Mouse (Mus musculus) neural tube, embryonic 14.5 days (tissue): ENCODE measurements around the gene Ppm1g. TPM values are rescaled to one million over a fixed set of nuclear protein-coding genes. Genes with fewer than 3 reads are reported as not detected.

Source experiments
- ATAC-seq: fragments of 200-750 bp; cut with Nextera tagmentation; 2 replicates; pipeline ENCODE4 v1.8.0; 2017; ENCODE audit warnings: low read depth, mild to moderate bottlenecking, moderate TSS enrichment, moderate library complexity
- H3K27ac ChIP-seq: fragments of 300-500 bp; sonication (generic); 2 replicates; pipeline ENCODE4 v1.5.1; 2014; ENCODE audit warnings: low read depth, mild to moderate bottlenecking, control low read depth, low read length, moderate library complexity, mixed read lengths
- H3K27me3 ChIP-seq: fragments of 300-500 bp; sonication (generic); 2 replicates; pipeline ENCODE4 v1.6.1; 2014; ENCODE audit warnings: low read length; ENCODE audit not compliant: control insufficient read depth, insufficient read depth
- H3K36me3 ChIP-seq: fragments of 300-500 bp; sonication (generic); 2 replicates; pipeline ENCODE4 v1.6.1; 2014; ENCODE audit warnings: low read length, mixed read lengths; ENCODE audit not compliant: control insufficient read depth, insufficient read depth
- H3K4me1 ChIP-seq: fragments of 300-500 bp; sonication (generic); 2 replicates; pipeline ENCODE4 v1.6.1; 2014; ENCODE audit warnings: low read length; ENCODE audit not compliant: control insufficient read depth, insufficient read depth
- H3K4me2 ChIP-seq: fragments of 300-500 bp; sonication (generic); 2 replicates; pipeline ENCODE4 v1.6.1; 2014; ENCODE audit warnings: mild to moderate bottlenecking, low read depth, low read length, control low read depth
- H3K4me3 ChIP-seq: fragments of 300-500 bp; sonication (generic); 2 replicates; pipeline ENCODE4 v1.5.1; 2014; ENCODE audit warnings: low read depth, low read length, control low read depth, mixed read lengths
- H3K9ac ChIP-seq: fragments of 300-500 bp; sonication (generic); replicated peaks from 2 replicates; pipeline ENCODE4 v1.6.1; 2014; ENCODE audit warnings: low read depth, mild to moderate bottlenecking, control low read depth, low read length, mixed read lengths
- H3K9me3 ChIP-seq: fragments of 300-500 bp; sonication (generic); 2 replicates; pipeline ENCODE4 v1.6.1; 2016; ENCODE audit warnings: low read length; ENCODE audit not compliant: control insufficient read depth
- WGBS: fragments of 180-500 bp; shearing (Covaris S2); extraction: QIAGEN DNeasy Blood & Tissue Kit; methylation state at CpG from one replicate; pipeline ENCODE4 v1.1.7; 2014; 5-methylcytosine and 5-hydroxymethylcytosine counted together
- polyA plus RNA-seq: library from polyadenylated mRNA; unstranded; fragments of >200 nt; fragmentation: Nextera tagmentation; extraction: Ambion mirVana; gene quantifications from 2 replicates; pipeline ENCODE4 v1.2.1, GENCODE M21; 2014

Gene Ppm1g
- polyA plus RNA-seq, result 155 and 159 TPM in 2 replicates

GRCm38 (mm10) chr5:31220448-31221303 lies at the start of gene Ppm1g:
Ppm1g (minus strand) TSS chr5:31220687.
- Histone ChIP-seq H3K4me3 (peak within 1 kb of the TSS; percentile 85), H3K9ac (peak within 1 kb of the TSS; percentile 88), H3K36me3 (no peaks in the 10 kb centered on the region), H3K9me3 (no peaks in the 10 kb centered on the region), H3K27ac (peak within 1 kb of the TSS; percentile 92), H3K4me1 (peaks cover 7% of the 10 kb centered on the region; the same call in 1 of the 2 replicates), H3K27me3 (no peaks in the 10 kb centered on the region), H3K4me2 (peak within 1 kb of the TSS; percentile 42)
- WGBS, result under 1% methylated on average over 62 of the region's 70 CpGs
- ATAC-seq, result peak; percentile 94

- H3K4me1 ChIP-seq, result no peaks in the 10 kb centered on the region
- H3K36me3 ChIP-seq, result peaks cover 55% of the 10 kb centered on the region
- H3K9ac ChIP-seq, result no peak overlapping the region
- H3K27ac ChIP-seq, result no peak overlapping the region
- no peak overlapping the region for H3K4me2 ChIP-seq
- WGBS, result 71% methylated on average over 6 of the region's 6 CpGs
- no peak for ATAC-seq
- H3K4me3 ChIP-seq, result no peak overlapping the region
- no peaks in the 10 kb centered on the region for H3K9me3 ChIP-seq
- H3K27me3 ChIP-seq, result no peaks in the 10 kb centered on the region
These were observed 47.2 kb upstream of the Ppm1g start for GRCm38 (mm10) chr5:31267686-31268085.

- ATAC-seq, result no peak
- no peak overlapping the region for H3K9ac ChIP-seq
- H3K4me2 ChIP-seq, result no peak overlapping the region
- no peaks in the 10 kb centered on the region for H3K9me3 ChIP-seq
- no peaks in the 10 kb centered on the region for H3K27me3 ChIP-seq
- H3K36me3 ChIP-seq, result peaks cover 49% of the 10 kb centered on the region
- H3K4me1 ChIP-seq, result no peaks in the 10 kb centered on the region
- H3K27ac ChIP-seq, result no peak overlapping the region
- no peak overlapping the region for H3K4me3 ChIP-seq
- 96% methylated on average over 7 of the region's 7 CpGs for whole genome bisulfite sequencing
These were observed 45.6 kb upstream of the Ppm1g start for GRCm38 (mm10) chr5:31266101-31266500.

GRCm38 (mm10) chr5:31257616-31258015 lies 37.1 kb upstream of the Ppm1g start:
- ATAC-seq, result no peak
- Histone ChIP-seq H3K27ac (no peak overlapping the region), H3K36me3 (peaks cover 45% of the 10 kb centered on the region), H3K27me3 (no peaks in the 10 kb centered on the region), H3K9me3 (no peaks in the 10 kb centered on the region), H3K9ac (no peak overlapping the region), H3K4me1 (no peaks in the 10 kb centered on the region), H3K4me3 (no peak overlapping the region), H3K4me2 (no peak overlapping the region)
- 83% methylated on average over 11 of the region's 11 CpGs for WGBS

GRCm38 (mm10) chr5:31255971-31256370 lies 35.5 kb upstream of the Ppm1g start:
- no peaks in the 10 kb centered on the region for H3K27me3 ChIP-seq
- H3K9ac ChIP-seq, result no peak overlapping the region
- no peak overlapping the region for H3K27ac ChIP-seq
- H3K36me3 ChIP-seq, result peaks cover 51% of the 10 kb centered on the region
- H3K4me1 ChIP-seq, result 0 out of 2 replicates have a peak, but pooled peaks cover 3% of the 10 kb centered on the region
- H3K4me2 ChIP-seq, result no peak overlapping the region
- no peaks in the 10 kb centered on the region for H3K9me3 ChIP-seq
- ATAC-seq, result no peak
- WGBS, result 75% methylated on average over 2 of the region's 2 CpGs
- H3K4me3 ChIP-seq, result no peak overlapping the region

- 97% methylated on average over 2 of the region's 2 CpGs for WGBS
- Histone ChIP-seq H3K27me3 (no peaks in the 10 kb centered on the region), H3K4me1 (0 out of 2 replicates have a peak, but pooled peaks cover 3% of the 10 kb centered on the region), H3K27ac (no peak overlapping the region), H3K9me3 (no peaks in the 10 kb centered on the region), H3K4me3 (no peak overlapping the region), H3K36me3 (peaks cover 51% of the 10 kb centered on the region), H3K4me2 (no peak overlapping the region), H3K9ac (no peak overlapping the region)
- no peak for ATAC-seq
These were observed 34.9 kb upstream of the Ppm1g start for GRCm38 (mm10) chr5:31255381-31255780.

- peaks cover 51% of the 10 kb centered on the region for H3K36me3 ChIP-seq
- WGBS, result 87% methylated on average over 8 of the region's 8 CpGs
- no peaks in the 10 kb centered on the region for H3K9me3 ChIP-seq
- no peak overlapping the region for H3K9ac ChIP-seq
- H3K27me3 ChIP-seq, result no peaks in the 10 kb centered on the region
- 0 out of 2 replicates have a peak, but pooled peaks cover 3% of the 10 kb centered on the region for H3K4me1 ChIP-seq
- no peak overlapping the region for H3K4me2 ChIP-seq
- ATAC-seq, result no peak
- H3K4me3 ChIP-seq, result no peak overlapping the region
- no peak overlapping the region for H3K27ac ChIP-seq
These were observed 34.4 kb upstream of the Ppm1g start for GRCm38 (mm10) chr5:31254901-31255300.

- Histone ChIP-seq H3K9me3 (no peaks in the 10 kb centered on the region), H3K4me1 (0 out of 2 replicates have a peak, but pooled peaks cover 3% of the 10 kb centered on the region), H3K27me3 (no peaks in the 10 kb centered on the region), H3K4me2 (no peak overlapping the region), H3K9ac (no peak overlapping the region), H3K27ac (no peak overlapping the region), H3K4me3 (no peak overlapping the region), H3K36me3 (peaks cover 50% of the 10 kb centered on the region)
- ATAC-seq, result no peak
- WGBS, result 81% methylated on average over 7 of the region's 7 CpGs
These were observed 34.0 kb upstream of the Ppm1g start for GRCm38 (mm10) chr5:31254452-31254851.

- no peaks in the 10 kb centered on the region for H3K9me3 ChIP-seq
- H3K36me3 ChIP-seq, result peaks cover 56% of the 10 kb centered on the region
- no peak overlapping the region for H3K4me2 ChIP-seq
- no peak for ATAC-seq
- WGBS, result 96% methylated on average over 8 of the region's 8 CpGs
- H3K4me3 ChIP-seq, result no peak overlapping the region
- no peak overlapping the region for H3K27ac ChIP-seq
- H3K9ac ChIP-seq, result no peak overlapping the region
- 0 out of 2 replicates have a peak, but pooled peaks cover 3% of the 10 kb centered on the region for H3K4me1 ChIP-seq
- no peaks in the 10 kb centered on the region for H3K27me3 ChIP-seq
These were observed 33.3 kb upstream of the Ppm1g start for GRCm38 (mm10) chr5:31253806-31254205.
